Mouse (Mus musculus) cerebellum, adult 2 months (tissue): ENCODE data around the gene Mup21.

Source experiments
- CTCF ChIP-seq: fragments of 200-500 bp; IDR thresholded peaks from 2 replicates; pipeline ENCODE4 v1.5.1; 2011; ENCODE audit warnings: low read depth, mild to moderate bottlenecking, control low read depth, low read length, moderate library complexity, borderline replicate concordance; ENCODE audit not compliant: insufficient read depth
- POLR2A ChIP-seq: fragments of 200-500 bp; IDR thresholded peaks from 2 replicates; pipeline ENCODE4 v1.6.1; 2011; ENCODE audit warnings: low read length, control low read depth, borderline replicate concordance; ENCODE audit not compliant: insufficient read depth

DNA sequence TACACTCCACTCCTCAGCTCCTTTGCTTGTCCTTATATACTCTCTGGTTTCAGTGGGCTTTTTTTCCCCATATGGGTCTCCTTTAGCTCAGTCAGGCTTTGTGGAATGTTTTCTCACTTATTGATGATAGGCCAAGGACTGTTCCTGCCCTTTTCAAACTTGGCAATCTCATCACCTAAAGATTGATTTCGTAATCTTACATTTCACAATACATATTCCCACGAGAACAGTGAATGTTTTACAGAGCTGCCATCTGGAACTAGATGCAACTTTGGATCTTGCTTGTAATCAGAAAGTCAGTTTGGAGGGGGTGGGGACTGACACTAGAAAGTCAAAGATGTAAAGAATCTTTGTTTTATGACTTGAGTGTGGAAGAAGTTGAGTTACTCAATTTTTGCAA lies at the start of gene Mup21:
- TF ChIP-seq POLR2A (no peak), CTCF (no peak)
